Mouse (Mus musculus): ENCODE data around the gene Coq3.

- TF ChIP-seq GATA1 (IDR thresholded peaks at IDR 0.05; ENCODE audit: low read length) (no peak), TAL1 (IDR thresholded peaks at IDR 0.05; ENCODE audit: low read length) (no peak)
Measured at GRCm38 (mm10) chr4:21935378-21935777, 55.9 kb downstream of the Coq3 start.
